Mouse (Mus musculus) liver, adult 2 months (tissue): Measurements from ENCODE around the gene C1qb.

Experiments used
- CTCF ChIP-seq: fragments of 200-500 bp; IDR thresholded peaks from 2 replicates; pipeline ENCODE4 v1.5.1; 2011; ENCODE audit warnings: low read depth, low read length, control low read depth
- POLR2A ChIP-seq: fragments of 200-500 bp; IDR thresholded peaks from 2 replicates; pipeline ENCODE4 v1.6.1; 2011; ENCODE audit warnings: low read length, control low read depth; ENCODE audit not compliant: insufficient read depth; ENCODE audit errors: extremely low read depth

DNA sequence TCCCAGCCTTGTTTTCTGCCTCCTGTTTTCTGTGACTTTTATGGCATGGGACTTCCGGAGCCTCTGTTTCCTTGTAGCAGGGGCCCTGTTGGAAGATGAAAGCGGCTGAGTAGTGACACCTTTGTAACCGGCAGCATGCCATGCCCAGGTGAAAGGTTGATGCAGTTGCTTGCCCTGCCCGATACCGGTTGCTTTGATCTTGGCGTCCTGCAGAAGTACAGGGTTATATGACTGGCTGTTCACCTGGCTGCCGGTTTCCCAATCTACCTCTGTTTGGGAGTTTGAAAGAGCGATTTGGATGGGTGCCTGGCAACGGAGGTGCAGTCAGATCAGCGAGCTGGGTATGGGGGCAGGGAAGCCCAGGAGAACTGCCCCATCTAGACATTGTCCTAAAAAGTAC is 43.2 kb downstream of the C1qb start:
- TF ChIP-seq POLR2A (no peak), CTCF (no peak)
